Mouse (Mus musculus) thymus, adult 2 months (tissue): ENCODE results near the gene Spata2l.
"Not testable (repeated sequence)": the region's sequence is repeated elsewhere in the genome, so short reads cannot be mapped to it uniquely, and the experiment has no call there.

Experiments used
- CTCF ChIP-seq: fragments of 200-500 bp; IDR thresholded peaks from 2 replicates; pipeline ENCODE4 v1.5.1; 2012; ENCODE audit warnings: mild to moderate bottlenecking, control low read depth, low read length, moderate library complexity, borderline replicate concordance; ENCODE audit not compliant: control insufficient read depth, poor library complexity, insufficient read depth; ENCODE audit errors: extremely low read depth
- POLR2A ChIP-seq: fragments of 200-500 bp; IDR thresholded peaks from 2 replicates; pipeline ENCODE4 v1.6.1; 2012; ENCODE audit warnings: mild to moderate bottlenecking, low read length, control low read depth, moderate library complexity; ENCODE audit not compliant: control insufficient read depth, poor library complexity, insufficient read depth; ENCODE audit errors: extremely low read depth

DNA sequence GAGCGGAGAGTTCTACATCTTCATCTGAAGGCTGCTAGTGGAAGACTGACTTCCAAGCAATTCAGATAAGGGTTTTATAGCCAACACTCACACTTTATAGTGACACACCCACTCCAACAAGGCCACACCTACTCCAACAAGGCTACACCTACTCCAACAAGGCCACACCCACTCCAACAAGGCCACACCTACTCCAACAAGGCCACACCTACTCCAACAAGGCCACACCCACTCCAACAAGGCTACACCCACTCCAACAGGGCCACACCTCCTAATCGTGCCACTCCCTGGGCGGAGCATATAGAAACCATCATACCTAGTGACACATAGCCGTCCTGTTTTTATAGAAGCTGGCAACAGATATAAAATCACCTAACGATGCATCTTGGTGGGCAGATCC is 39.0 kb downstream of the Spata2l start:
- not testable (repeated sequence) for TF ChIP-seq POLR2A, CTCF
